Mouse (Mus musculus): Measurements from ENCODE around the gene Tppp2. TPM values are rescaled to one million over a fixed set of nuclear protein-coding genes. Genes with fewer than 3 reads are reported as not detected.
A peak's percentile ranks its signal among the peaks of the same experiment; 100 is the strongest.

The Tppp2 gene
- polyA plus RNA-seq, 1 experiment from 2014 or later, result not detected

DNA sequence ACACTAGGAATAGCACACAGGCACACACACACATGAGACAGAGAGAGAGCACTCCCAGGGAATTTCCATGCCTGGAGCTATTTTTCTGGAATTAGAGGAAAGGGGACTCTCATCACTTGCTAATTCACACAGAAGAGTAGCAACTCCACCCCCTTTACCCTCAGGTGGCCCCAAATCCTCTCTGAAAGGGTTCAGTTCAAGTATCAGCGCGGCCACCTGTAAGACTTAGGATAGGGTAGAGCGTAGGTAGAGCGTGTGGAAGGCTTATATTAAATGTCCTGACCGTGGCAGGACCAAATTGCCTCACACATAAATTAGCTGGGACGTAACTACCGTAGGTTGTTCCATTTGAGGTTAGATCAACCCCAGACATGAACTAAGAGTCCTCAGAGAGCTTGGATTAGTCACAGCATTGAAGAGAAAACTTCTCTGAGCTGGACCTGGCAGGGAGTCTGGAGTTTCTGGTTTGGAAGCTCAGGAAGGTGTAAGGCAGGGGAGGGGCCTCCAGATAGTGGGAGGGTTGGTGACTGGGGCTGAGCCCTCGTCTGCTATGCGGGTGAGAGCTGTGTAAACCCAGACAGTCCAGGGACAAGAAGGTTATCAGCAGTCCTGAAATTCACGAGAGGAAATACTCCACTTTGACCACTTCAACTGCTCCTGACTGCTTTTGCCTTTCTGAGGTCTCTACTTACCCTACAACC, 25.0 kb upstream of the Tppp2 start:
- ATAC-seq (ENCODE audit: insufficient number of reproducible peaks, low FRiP score), result peak; percentile 52; the same call in 1 of the 2 replicates
- H3K9ac ChIP-seq, result no peak overlapping the region

DNA sequence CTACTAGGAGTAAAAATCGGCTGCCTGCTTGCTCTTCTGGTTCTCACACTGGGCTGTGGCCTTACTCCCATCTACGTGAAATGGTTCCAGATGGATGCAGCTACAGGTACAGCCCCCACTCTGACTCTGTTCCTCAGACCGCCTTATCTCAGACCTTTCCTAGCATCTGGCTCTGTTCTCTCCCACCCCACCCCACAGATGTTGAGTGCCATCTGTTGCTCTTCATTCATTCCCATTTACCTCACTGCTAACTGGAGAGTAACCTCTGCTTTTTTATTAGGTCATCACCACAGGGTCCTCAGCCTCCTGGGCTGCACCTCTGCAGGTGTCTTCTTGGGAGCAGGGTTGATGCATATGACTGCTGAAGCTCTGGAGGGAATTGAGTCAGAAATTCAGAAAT, 24.4 kb upstream of the Tppp2 start:
- ATAC-seq (ENCODE audit: insufficient number of reproducible peaks, low FRiP score), result no peak
- H3K4me3 ChIP-seq, result no peak overlapping the region
- 34% methylated on average over 3 of the region's 3 CpGs for WGBS
- peaks cover 15% of the 10 kb centered on the region for H3K4me1 ChIP-seq (replicated peaks)
- H3K9ac ChIP-seq, result no peak overlapping the region
- H3K36me3 ChIP-seq, result peaks cover 35% of the 10 kb centered on the region
- no peak overlapping the region for H3K27ac ChIP-seq (ENCODE audit: poor library complexity, severe bottlenecking)
- no peaks in the 10 kb centered on the region for H3K9me3 ChIP-seq (replicated peaks)
- H3K27me3 ChIP-seq (replicated peaks), result no peaks in the 10 kb centered on the region
- H3K4me2 ChIP-seq, result no peak overlapping the region

More for the DNA sequence above, 25.0 kb upstream of the Tppp2 start:
- H3K4me1 ChIP-seq (replicated peaks), result peaks cover 15% of the 10 kb centered on the region
- no peak overlapping the region for H3K4me3 ChIP-seq
- no peak overlapping the region for H3K4me2 ChIP-seq
- H3K9me3 ChIP-seq (replicated peaks), result no peaks in the 10 kb centered on the region
- no peaks in the 10 kb centered on the region for H3K27me3 ChIP-seq (replicated peaks)
- 19% methylated on average over 10 of the region's 10 CpGs for WGBS
- H3K27ac ChIP-seq (ENCODE audit: poor library complexity, severe bottlenecking), result no peak overlapping the region
- H3K36me3 ChIP-seq, result peaks cover 40% of the 10 kb centered on the region

DNA sequence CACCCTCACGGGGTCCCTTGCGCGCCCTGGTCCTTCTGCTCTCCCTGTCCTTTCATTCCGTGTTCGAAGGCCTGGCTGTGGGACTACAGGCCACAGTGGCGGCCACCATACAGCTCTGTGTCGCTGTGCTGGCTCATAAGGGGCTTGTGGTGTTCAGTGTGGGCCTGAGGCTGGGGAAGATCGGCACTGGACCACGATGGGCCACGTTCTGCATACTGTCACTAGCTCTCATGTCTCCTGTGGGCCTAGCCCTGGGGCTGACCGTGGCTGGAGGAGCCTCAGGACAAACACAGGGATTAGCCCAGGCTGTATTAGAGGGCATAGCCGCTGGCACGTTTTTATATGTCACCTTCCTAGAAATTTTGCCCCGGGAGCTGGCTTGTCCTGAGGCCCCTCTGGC, 23.2 kb upstream of the Tppp2 start:
- Histone ChIP-seq H3K9ac (no peak overlapping the region), H3K36me3 (peaks cover 22% of the 10 kb centered on the region), H3K4me1 (replicated peaks) (peaks cover 15% of the 10 kb centered on the region), H3K27me3 (replicated peaks) (no peaks in the 10 kb centered on the region), H3K4me3 (no peak overlapping the region), H3K9me3 (replicated peaks) (no peaks in the 10 kb centered on the region; the same call in 1 of the 2 replicates), H3K4me2 (no peak overlapping the region), H3K27ac (ENCODE audit: poor library complexity, severe bottlenecking) (no peak overlapping the region)
- WGBS, result 80% methylated on average over 14 of the region's 14 CpGs
- no peak for ATAC-seq (ENCODE audit: insufficient number of reproducible peaks, low FRiP score)

DNA sequence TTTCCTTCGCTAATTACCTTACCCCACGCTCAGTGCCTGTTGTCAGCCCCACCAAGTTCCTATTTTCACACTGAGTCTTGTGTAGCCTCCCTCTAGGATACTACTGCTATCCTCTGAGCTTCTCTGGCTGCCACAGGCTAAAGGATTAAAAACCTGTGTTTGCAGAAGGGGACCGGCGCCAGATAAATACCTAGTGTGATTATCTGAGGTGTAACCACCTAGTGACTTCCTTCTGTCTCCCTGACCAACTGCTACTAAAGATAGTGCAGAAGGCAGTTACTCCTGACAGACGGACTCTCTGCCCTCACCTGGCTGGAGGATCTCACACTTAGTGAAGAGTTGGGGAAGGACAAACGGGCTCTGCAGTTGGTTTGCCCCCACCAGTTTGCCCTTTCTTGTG, 22.2 kb upstream of the Tppp2 start:
- Histone ChIP-seq H3K4me2 (no peak overlapping the region), H3K27me3 (replicated peaks) (no peaks in the 10 kb centered on the region), H3K4me1 (replicated peaks) (peaks cover 15% of the 10 kb centered on the region), H3K9me3 (replicated peaks) (no peaks in the 10 kb centered on the region; the same call in 1 of the 2 replicates), H3K27ac (ENCODE audit: poor library complexity, severe bottlenecking) (no peak overlapping the region), H3K36me3 (peaks cover 14% of the 10 kb centered on the region), H3K4me3 (no peak overlapping the region), H3K9ac (no peak overlapping the region)
- WGBS, result 66% methylated on average over 6 of the region's 6 CpGs
- no peak for ATAC-seq (ENCODE audit: insufficient number of reproducible peaks, low FRiP score)

DNA sequence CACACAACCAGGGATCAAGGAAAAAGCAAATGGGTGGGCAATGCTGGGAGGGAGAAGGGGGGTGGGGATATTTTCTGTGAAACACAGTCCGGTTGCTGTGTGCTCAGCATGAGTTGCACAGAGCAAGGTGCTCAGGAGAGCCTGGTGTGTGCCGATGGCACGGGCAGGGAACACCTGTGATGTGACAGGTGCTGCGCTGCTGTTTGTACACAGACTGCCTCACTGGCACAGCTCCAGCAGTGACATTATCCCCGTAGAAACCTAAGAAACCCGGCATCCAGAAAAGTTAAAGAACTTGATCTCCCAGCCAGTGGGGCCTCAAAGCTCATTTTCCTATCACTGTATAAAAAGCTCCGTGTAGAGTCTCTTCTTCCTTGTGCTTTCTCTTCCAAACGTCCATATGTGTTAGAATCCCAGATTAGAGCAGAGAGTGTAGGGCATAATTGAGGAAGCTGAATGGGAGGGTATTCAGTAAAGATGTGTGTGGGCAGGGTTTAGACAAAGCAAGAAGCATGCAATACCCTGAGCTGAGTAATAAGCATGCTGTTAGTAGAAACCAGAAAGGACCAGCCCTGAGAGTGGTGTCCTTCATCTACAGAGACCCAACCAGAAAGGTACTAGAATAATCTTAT, 21.6 kb upstream of the Tppp2 start:
- H3K4me2 ChIP-seq, result no peak overlapping the region
- peaks cover 8% of the 10 kb centered on the region for H3K36me3 ChIP-seq
- 73% methylated on average over 8 of the region's 8 CpGs for WGBS
- H3K9ac ChIP-seq, result no peak overlapping the region
- no peaks in the 10 kb centered on the region for H3K27me3 ChIP-seq (replicated peaks)
- no peak for ATAC-seq (ENCODE audit: insufficient number of reproducible peaks, low FRiP score)
- H3K9me3 ChIP-seq (replicated peaks), result no peaks in the 10 kb centered on the region; the same call in 1 of the 2 replicates
- no peak overlapping the region for H3K4me3 ChIP-seq
- H3K27ac ChIP-seq (ENCODE audit: poor library complexity, severe bottlenecking), result no peak overlapping the region
- H3K4me1 ChIP-seq (replicated peaks), result peaks cover 15% of the 10 kb centered on the region

DNA sequence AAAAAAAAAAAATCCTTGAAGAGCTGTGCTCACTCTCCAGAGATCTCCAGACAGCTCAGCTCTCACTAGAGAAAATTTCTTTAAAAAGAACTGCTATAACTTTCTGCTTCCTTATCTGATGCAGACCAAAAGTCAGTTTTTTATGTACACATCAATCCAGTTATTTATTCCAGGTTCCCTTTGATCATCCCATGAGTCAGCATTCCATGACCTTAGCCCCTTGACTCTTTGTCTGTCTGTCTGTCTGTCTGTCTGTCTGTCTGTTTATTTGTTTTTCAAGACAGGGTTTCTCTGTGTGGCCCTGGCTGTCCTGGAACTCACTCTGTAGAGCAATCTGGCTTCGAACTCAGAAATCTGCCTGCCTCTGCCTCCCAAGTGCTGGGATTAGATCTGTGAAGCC, 18.9 kb upstream of the Tppp2 start:
- Histone ChIP-seq H3K9ac (no peak overlapping the region), H3K4me3 (no peak overlapping the region), H3K27me3 (replicated peaks) (no peaks in the 10 kb centered on the region), H3K27ac (ENCODE audit: poor library complexity, severe bottlenecking) (no peak overlapping the region), H3K9me3 (replicated peaks) (no peaks in the 10 kb centered on the region; the same call in 1 of the 2 replicates), H3K4me2 (no peak overlapping the region), H3K36me3 (0 out of 2 replicates have a peak, but pooled peaks cover 2% of the 10 kb centered on the region), H3K4me1 (replicated peaks) (peaks cover 13% of the 10 kb centered on the region)
- 85% methylated on average over 1 of the region's 1 CpGs for WGBS
- no peak for ATAC-seq (ENCODE audit: insufficient number of reproducible peaks, low FRiP score)

DNA sequence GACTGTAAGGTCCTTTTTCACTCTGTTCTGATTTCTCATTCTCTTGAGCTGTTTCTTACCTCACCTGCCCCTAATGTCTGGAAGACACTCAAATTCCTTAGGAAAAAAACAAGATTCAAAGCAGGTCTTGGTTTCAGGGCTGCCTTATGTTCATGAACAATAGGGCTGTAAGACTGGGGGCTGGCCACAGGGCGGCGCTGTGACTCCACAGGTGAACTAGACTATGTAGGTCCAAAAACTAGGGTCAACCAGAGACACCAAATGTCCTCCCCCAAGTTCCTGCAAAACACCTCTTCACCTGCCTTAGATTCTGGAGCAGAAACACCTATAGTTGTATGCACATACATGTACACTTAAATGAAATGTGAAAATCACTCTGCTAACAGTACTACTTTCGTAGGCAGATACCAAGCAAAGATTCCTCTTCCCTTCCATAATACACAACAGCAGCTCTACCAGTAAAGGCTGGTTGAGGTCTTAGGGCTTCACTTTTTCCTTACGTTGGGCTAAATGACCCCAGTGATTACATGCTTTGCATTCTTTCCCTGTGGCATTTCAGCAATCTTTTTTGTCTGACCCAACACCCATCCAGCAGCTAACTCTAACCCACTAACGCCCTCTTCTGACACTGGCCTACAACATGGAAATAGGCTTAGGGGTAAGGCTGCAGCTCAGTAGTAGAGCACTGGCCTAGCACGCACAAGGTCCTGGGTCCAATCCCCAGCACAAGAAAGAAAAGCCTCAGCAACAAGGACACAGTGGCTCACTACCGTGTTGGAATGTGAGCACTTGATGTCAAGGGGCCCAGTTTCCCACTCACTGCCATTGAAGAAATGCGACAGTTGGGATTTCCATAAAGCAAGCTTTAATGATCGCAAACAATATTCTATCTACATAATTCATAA, 15.2 kb upstream of the Tppp2 start:
- Histone ChIP-seq H3K4me2 (no peak overlapping the region), H3K4me1 (replicated peaks) (peaks cover 31% of the 10 kb centered on the region), H3K9ac (no peak overlapping the region), H3K36me3 (peaks cover 31% of the 10 kb centered on the region), H3K27me3 (replicated peaks) (no peaks in the 10 kb centered on the region), H3K27ac (ENCODE audit: poor library complexity, severe bottlenecking) (0 out of 2 replicates have a peak overlapping the region, but pooled peaks have one; percentile 15), H3K4me3 (no peak overlapping the region), H3K9me3 (replicated peaks) (no peaks in the 10 kb centered on the region; the same call in 1 of the 2 replicates)
- peak; percentile 19; the same call in 1 of the 2 replicates for ATAC-seq (ENCODE audit: insufficient number of reproducible peaks, low FRiP score)
- whole genome bisulfite sequencing, result 46% methylated on average over 9 of the region's 9 CpGs

DNA sequence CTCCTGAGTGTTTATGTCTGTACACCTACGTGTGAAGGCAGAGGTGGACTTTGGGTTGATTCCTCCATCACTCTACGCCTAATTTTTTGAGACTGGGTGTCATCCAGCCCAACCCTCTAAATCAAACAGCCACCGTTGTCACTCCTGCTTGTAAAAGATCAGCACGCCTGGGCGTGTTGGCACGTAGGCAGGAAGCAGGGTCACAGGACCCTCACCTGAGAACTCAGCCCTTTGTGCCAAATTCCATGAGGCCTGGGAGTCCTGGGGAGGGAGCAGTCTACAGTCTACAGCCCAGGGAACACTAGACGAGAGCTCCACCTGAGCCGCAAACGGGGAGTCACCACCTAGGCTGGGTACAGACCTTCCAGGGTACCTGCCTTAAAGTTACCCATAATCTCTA, 14.4 kb upstream of the Tppp2 start:
- Histone ChIP-seq H3K36me3 (peaks cover 39% of the 10 kb centered on the region), H3K4me2 (no peak overlapping the region), H3K4me3 (no peak overlapping the region), H3K9ac (no peak overlapping the region), H3K9me3 (replicated peaks) (no peaks in the 10 kb centered on the region; the same call in 1 of the 2 replicates), H3K4me1 (replicated peaks) (peaks cover 31% of the 10 kb centered on the region), H3K27ac (ENCODE audit: poor library complexity, severe bottlenecking) (0 out of 2 replicates have a peak overlapping the region, but pooled peaks have one; percentile 15), H3K27me3 (replicated peaks) (no peaks in the 10 kb centered on the region)
- WGBS, result 86% methylated on average over 9 of the region's 9 CpGs
- ATAC-seq (ENCODE audit: insufficient number of reproducible peaks, low FRiP score), result no peak

DNA sequence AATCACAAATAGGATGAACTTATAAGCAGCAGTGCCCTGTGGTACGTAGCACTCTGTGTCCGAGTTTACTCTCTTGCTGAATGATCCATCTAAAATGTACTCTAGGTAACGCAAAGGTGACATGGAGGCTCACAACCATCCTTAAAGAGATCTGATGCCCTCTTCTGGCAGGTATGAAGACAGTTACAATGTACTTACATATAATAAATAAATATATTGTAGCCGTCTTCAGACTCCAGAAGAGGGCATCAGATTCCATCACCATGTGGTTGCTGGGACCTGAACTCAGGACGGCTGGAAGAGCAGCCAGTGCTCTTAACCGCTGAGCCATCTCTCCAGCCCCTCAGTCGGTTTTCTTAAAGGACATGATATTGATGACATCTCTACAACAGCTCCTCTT, 13.5 kb upstream of the Tppp2 start:
- no peak for ATAC-seq (ENCODE audit: insufficient number of reproducible peaks, low FRiP score)
- 68% methylated on average over 7 of the region's 7 CpGs for WGBS
- Histone ChIP-seq H3K27me3 (replicated peaks) (no peaks in the 10 kb centered on the region), H3K4me2 (no peak overlapping the region), H3K4me3 (no peak overlapping the region), H3K27ac (ENCODE audit: poor library complexity, severe bottlenecking) (no peak overlapping the region), H3K4me1 (replicated peaks) (peaks cover 31% of the 10 kb centered on the region), H3K36me3 (peaks cover 48% of the 10 kb centered on the region), H3K9me3 (replicated peaks) (no peaks in the 10 kb centered on the region; the same call in 1 of the 2 replicates), H3K9ac (no peak overlapping the region)

DNA sequence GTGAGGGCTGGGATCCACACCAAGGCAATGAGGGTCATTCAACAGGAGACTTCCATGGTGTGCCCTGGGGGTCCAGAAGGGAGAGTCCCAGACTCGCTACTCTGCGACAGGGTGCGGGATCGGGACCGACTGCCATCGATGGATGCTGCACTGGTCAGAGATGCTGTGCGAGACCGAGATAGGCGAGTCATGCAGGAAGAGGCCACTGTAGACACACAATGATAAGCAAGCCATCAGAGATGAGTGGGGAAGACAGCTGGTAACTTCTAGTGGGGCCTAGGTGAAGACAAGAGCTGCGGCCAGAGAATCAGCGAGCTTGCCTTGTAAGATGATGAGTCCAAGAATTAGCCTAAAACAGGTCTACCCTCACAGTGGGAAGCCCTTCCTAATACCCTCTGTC, 12.1 kb upstream of the Tppp2 start:
- H3K27ac ChIP-seq (ENCODE audit: poor library complexity, severe bottlenecking), result no peak overlapping the region
- no peak overlapping the region for H3K9ac ChIP-seq
- no peaks in the 10 kb centered on the region for H3K9me3 ChIP-seq (replicated peaks)
- peaks cover 31% of the 10 kb centered on the region for H3K4me1 ChIP-seq (replicated peaks)
- H3K27me3 ChIP-seq (replicated peaks), result no peaks in the 10 kb centered on the region
- peaks cover 61% of the 10 kb centered on the region for H3K36me3 ChIP-seq
- 72% methylated on average over 11 of the region's 11 CpGs for WGBS
- H3K4me2 ChIP-seq, result no peak overlapping the region
- ATAC-seq (ENCODE audit: insufficient number of reproducible peaks, low FRiP score), result 0 out of 2 replicates have a peak, but pooled peaks have one; percentile 26
- H3K4me3 ChIP-seq, result no peak overlapping the region

DNA sequence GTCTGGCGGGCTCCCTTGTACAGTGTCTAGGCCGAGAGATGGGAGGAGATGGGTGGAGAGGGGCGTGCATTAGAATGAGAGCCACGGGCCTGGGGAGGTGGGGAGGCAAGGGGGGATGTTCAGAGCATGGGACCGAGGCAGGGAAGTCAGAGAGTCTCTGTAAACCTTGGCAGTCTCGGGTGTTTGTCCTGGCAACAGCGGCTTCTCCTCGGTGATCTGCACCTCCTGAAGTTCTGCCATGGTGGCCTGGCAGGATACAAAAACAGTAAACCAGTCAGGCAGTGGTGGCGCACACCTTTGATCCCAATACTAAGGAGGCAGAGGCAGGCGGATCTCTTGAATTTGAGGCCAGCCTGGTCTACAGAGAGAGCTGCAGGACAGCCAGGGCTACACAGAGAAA, 6.9 kb upstream of the Tppp2 start:
- H3K36me3 ChIP-seq, result peaks cover 48% of the 10 kb centered on the region
- H3K4me1 ChIP-seq (replicated peaks), result peaks cover 38% of the 10 kb centered on the region
- no peak overlapping the region for H3K27ac ChIP-seq (ENCODE audit: poor library complexity, severe bottlenecking)
- H3K9me3 ChIP-seq (replicated peaks), result no peaks in the 10 kb centered on the region
- no peak overlapping the region for H3K4me3 ChIP-seq
- no peak overlapping the region for H3K9ac ChIP-seq
- H3K27me3 ChIP-seq (replicated peaks), result no peaks in the 10 kb centered on the region
- H3K4me2 ChIP-seq, result peak overlapping the region; percentile 97
- WGBS, result 85% methylated on average over 10 of the region's 10 CpGs
- ATAC-seq (ENCODE audit: insufficient number of reproducible peaks, low FRiP score), result no peak
